Mouse (Mus musculus): ENCODE data around the gene Slc3a2.
"Not testable (repeated sequence)": the region's sequence is repeated elsewhere in the genome, so short reads cannot be mapped to it uniquely, and the experiment has no call there.

Slc3a2 gene

DNA sequence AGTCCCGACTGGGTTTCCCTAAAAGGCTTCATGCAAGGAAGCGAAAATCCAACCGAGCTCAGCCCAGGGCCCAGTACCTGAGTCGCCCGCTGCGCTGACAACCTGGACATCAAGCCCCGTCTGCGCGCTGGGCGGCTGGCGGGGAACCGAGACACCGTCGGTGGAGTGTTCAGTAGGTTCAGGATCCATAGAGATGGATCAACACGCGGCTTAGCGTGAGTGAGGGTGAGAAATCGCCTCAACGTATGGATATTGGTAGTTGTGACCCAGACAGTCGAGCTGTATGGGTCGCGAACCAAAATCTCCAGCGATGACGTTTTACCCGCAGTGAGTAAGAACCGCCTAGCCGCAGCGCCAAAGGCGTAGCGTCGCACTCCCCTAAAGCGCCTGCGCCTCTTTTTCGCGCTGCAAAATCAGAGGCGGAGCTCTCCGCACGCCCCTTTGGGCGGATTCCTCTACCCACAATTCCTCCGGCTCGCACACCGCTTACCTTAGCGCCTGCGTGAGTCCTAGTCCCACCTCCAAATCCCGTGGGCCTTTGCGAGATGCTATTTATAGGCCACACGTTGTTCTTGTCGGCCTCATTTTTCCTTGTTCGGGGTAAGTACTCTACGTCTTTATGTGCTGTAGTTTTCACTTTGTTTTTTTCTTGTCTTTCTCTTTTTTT lies at the start of gene Slc3a2:
Slc3a2 (minus strand) TSS at position 463 of the 667 bp plus-strand sequence.
- peak; percentile 95 to 96 for DNase-seq

DNA sequence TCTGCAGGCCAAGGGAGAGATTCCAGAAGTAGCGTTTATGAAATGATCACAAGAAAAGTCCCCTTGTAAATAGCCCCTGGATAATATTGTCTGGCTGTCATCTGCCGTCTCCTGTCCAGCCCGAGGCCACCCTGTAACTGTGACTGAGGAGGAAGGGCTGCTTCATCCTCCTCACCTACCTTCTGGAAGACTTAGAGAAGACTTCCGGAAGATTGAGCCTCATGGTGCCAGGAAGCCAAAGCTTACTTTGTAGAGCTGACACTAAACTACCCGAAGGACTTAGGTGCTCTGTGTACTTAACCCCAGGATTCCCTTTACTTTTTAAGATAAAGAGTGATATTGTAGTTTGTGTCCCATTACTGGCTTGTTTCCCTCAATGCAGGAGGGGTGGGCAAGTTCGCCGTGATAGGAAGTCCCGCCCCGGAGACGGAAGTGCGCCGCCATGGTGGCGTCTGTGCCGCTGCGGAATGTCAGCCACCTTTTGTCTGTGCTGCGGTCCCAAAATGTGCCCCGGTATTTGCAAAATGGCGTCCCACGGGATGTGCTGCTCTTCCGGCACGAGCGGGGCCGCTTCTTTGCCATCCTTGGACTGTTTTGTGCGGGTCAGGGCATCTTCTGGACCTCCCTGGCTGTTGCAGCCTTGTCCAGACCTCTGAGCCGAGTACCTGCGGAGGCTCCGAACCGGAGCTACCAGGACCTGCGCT lies 47.5 kb upstream of the Slc3a2 start, which contains the start of gene Tmem223:
Tmem223 (plus strand) TSS at position 430 of the 704 bp plus-strand sequence.
- DNase-seq, result peak; percentile 82 to 86

DNA sequence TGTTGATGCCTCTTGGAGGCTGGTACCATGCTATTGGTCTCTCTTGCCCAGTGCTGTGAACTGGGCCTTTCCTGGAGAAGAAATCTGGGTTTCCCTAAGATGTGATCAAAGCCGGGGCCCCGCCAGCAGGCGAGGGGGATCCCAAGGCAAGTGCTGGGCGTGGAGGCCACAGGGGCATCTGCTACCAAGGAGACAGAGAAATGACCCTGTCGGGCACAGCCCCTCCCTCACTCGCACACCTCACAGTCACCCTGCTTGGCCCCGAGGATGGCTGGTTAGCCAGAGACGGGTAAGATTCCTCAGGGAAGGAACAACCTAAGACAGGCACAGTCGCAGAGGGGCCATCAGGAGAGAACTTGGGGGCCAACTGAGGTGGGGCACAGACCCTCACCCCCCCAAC lies 42.4 kb upstream of the Slc3a2 start:
- DNase-seq, result no peak

DNA sequence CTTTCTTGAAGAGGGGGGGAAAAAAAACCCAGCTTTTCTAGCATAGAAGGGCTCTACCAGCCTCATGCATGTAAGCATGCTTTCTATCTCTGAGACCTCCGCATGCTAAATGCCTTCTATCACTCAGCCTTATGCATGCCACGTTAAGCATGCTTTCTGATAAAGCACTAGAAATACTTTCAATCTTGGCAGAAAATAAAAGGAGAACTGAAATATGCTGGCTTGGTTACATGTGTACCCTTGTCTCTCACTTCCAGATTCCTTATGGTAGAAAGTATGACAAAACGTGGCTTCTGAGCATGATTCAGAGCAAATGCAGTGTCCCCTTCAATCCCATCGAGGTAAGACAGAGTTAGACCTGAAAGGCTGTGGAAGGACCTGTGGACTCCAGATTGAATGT lies 40.1 kb upstream of the Slc3a2 start:
- DNase-seq, result no peak

DNA sequence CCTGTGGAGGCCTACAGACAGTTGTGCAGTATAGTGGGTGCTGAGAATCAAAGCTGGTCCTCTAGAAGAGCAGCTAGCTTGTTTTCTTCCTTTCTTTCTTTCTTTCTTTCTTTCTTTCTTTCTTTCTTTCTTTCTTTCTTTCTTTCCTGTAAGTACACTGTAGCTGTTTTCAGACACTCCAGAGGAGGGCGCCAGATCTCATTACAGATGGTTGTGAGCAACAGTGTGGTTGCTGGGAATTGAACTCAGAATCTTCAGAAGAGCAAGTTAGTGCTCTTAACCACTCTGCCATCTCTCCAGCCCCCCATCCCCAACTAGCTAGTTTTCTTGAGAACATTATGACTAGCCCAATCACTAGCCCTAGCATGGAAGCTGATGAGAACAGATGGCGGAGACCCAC lies 37.6 kb upstream of the Slc3a2 start:
- DNase-seq, result no peak

DNA sequence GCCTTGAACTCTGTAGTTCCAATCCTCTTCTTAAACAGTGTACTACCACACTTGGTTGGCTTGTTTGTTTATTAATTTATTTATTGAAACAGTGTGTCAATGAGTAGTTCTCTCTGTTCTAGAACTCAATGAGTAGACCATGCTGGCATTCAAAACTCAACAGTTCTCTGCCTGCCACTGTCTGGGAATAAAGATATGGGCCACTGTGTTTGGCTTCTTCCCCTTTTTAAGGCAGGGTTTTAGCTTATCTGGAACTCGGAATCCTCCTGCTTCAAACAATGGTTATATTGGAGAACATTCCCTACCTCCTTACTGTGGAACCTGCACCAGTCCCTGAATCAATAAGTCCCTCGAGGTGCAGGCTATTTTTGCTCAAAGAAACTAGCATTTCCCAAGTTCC lies 35.7 kb upstream of the Slc3a2 start:
- DNase-seq, result no peak

DNA sequence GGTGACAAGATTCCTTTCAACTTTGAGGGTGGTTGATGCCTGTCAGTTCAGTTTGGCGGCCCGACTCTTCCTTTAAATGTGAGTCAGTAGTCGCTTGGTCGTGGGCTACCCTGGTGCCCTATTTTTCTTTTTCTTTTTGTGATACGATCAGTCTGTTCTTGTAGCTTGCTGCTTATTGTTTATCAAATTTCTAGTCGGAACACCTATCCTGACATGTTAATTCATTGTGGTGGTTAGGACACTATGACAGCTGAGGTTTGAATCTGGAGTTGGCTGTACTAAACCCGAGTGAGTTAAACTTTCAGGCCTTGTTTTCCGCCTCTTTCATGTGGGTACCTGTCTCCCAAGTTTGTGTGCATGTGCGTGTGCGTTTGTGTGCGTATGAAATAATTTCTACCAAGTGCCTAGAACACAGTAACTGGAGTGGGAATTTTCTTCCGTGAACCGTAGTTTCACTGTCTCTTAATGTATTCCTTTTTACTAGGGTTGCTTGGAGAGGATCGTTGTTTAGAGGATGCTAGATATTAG lies 34.4 kb upstream of the Slc3a2 start:
- no peak for DNase-seq

DNA sequence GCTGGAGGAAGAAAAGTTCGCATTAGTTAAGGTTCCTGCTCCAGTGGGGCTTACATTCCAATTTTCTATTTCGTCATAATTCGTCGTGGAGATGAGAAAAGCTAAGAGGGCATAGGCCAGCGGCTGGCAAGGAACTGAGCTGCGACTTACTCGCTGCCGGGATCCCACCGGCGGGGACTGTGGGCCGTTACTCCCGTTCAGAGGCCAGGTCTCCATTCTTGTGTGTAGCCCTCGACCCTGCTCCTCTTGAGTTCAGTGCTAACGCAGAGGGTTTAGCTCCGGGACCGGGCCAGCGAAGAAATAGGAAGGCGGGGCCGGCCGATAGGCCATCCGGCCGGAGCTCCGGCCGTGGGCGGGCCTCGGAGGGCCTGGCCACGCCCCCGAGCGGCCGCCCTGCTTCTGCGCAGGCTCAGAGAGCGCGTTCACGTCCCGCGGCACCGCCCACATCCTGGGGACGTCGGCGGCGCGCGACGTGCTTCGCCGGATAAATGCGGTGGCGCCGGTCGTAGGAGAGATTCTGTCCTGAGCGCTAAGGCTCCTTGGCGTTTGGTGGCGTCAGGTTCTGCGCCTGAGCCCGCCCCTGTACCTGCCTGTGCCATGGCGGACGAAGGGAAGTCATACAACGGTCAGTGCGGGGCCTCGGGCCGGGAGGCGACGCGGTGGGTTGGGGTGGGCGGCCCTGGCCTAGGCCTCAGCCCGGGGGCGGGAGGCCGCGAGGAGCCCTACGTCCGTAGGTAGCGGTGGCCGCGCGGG lies 33.6 kb upstream of the Slc3a2 start, which contains the start of gene Nxf1:
Nxf1 (plus strand) TSS at position 439 of the 753 bp plus-strand sequence.
- peak; percentile 89 to 94 for DNase-seq

DNA sequence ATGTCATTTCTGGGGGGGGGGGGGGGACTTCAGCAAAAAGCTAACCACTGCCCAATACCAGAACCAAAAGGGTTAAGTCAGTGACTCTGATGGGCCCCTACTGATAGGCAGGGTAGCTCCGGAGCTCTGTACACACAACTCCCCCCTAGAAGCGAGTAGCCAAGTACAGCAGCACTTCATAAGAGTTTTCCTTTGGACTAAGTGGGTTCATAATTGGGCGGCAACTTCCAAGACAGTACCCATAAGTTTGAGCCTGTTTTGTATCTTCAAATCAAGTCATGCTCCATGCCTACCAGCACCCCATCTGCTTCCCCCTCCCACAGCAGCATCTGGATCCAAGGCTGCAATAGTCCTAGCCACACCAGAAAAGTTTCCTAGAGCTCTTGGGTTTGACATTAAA lies 32.5 kb upstream of the Slc3a2 start:
- no peak for DNase-seq

DNA sequence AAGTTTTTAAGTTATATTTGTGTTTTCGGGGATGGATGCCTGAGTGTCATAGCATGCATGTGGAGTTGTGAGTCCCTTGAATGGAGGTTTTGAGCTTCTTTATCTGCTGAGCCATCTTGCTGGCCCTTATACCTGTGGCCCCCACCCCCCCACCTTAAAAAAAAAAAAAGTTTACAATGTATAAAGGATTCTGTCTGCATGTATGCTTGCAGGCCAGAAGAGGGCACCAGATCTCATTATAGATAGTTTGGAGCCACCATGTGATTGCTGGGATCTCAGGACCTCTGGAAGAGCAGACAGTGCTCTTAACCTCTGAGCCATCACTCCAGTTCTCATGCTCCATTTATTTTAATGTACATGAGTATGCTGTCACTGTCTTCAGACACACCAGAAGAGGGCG lies 24.2 kb upstream of the Slc3a2 start:
- no peak for DNase-seq

DNA sequence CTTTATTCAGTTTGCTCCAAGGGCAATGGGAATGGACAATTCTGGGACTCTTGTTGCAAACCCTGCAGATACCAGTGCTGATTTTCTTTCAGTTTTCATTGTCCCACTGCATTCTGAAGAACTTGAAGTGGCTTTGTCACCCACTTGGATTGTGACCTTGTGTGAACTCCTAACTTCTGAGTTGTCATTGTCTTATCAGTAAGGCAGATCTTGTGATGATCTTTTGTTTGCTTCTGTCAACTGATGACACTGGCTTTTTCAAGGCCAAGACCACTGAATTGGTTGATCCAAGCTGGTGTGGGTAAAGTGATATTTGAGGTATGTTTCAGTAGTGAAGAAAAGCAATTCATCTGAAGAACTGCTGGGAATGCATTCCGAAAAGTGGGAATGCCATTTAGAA lies 22.2 kb upstream of the Slc3a2 start:
- DNase-seq, result no peak

DNA sequence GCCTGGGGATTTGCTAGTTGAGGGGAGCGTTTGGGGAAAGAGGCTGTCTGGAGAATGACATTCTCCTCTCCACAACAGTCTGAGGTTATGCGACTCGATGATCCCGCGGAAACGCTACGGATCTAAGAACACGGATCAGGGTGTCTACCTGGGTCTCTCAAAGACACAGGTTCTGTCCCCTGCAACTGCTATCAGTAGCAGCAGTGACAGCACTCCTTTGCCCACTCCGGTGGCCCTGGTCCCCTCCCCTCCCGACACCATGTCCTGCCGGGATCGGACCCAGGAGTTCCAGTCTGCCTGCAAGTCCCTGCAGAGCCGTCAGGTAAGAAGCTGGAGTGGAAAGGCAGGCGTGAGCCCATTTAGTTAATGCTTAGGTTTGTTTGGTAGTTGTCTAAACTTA lies 19.0 kb upstream of the Slc3a2 start:
- no peak for DNase-seq

DNA sequence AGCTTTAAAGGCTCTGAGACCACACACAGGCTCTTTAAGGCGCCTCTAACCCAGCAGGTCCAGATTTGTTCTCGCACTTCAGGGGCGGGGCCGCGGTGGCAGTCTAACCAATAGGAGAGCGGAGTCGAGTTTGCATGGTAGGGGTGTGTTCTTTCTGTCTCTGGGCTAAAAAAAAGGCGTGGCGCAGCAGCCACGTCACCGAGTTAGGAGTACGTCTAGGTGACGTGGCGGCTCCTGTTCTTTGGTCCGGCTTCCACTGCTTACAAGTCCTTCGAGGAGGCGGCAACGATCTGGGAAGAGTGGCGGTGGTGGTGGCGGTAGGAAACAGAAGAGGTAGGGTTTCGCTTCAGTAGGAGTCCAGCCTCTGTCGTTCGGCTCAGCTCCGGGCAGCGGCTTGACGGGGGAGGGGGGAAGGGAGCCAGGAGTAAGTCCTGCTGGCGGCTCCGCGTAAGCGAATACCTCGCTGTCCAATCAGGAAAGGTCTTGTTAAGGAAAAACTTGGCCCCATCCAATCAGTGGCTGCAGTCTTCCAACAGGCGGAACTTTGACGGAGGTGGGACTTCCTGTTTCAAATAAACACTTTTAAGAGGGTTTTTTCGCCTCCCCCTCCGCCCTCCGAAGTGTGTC lies 18.2 kb upstream of the Slc3a2 start, which contains the start of gene Stx5a:
Stx5a (plus strand) TSS at position 171 of the 627 bp plus-strand sequence.
- peak; percentile 94 for DNase-seq

DNA sequence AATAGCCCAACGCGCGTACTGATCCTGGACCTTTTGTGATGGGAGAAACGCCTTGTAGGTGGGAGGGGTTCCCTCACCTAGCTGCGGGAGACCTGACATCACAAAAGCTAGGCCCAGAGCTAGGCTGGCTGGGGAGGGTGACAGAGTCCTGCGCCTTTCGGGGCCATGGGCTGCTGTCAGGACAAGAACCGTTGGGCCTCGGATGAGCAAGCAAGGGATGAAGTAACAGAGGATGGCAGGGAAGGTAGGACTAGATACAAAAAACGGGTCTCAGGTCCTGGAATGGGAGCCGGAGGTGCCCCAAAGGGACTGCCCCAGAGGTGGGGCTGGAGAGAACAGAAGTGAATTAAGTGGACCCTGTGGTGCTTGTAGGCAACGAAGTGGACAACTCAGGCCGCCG lies 17.4 kb upstream of the Slc3a2 start, which contains the start of gene 1700092M07Rik:
1700092M07Rik (plus strand) TSS at position 116 of the 400 bp plus-strand sequence.
- DNase-seq, result no peak

DNA sequence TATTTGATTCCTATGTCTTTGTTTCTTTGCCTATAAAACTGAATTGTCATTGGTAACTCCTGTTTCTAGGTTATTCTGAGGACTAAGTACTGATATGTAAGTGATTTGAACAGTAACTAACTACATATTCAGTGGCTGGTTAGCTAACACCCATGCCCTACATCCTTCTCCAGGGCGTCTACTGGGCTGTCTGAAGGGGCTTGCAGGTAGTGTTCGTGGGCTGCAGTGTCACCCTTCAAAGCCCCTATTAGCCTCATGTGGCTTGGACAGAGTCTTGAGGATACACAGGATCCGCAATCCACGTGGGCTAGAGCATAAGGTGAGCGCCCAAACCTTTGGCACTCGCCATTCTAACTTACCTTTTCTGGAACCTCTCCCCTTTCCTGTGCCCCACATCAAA lies 16.5 kb upstream of the Slc3a2 start:
- DNase-seq, result no peak

DNA sequence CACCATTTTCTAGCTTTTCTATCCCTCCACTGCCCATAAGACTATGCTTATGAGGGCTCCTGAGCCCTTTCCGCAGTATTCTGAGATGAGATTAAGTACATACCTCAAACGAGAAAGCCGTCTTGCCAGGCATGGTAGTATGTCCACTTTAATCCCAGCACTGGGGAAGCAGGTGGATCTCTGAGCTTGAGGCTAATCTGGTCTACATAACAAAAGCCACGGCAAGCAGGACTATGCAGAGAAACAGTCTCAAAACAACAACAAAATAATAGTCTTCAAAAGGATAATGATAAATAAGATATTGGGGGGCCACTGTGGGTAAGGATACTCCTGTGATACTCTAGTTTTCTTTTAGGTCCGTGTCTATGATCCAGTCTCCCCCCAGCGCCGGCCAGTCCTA lies 15.7 kb upstream of the Slc3a2 start:
- no peak for DNase-seq

DNA sequence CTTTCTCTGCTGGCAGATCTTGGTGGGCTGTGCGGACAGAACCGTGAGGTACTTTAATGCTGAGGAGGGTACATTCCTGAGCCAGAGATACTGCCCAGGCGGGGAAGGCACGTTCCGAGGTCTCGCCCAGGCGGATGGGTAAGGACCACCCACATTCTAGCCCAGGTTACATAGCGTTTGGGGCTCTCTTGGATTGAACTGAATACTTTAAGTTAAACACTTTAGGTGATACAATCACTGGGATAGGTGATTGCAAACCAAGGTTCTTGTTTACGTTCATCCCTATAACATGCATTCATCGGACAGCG lies 12.9 kb upstream of the Slc3a2 start:
- no peak for DNase-seq

DNA sequence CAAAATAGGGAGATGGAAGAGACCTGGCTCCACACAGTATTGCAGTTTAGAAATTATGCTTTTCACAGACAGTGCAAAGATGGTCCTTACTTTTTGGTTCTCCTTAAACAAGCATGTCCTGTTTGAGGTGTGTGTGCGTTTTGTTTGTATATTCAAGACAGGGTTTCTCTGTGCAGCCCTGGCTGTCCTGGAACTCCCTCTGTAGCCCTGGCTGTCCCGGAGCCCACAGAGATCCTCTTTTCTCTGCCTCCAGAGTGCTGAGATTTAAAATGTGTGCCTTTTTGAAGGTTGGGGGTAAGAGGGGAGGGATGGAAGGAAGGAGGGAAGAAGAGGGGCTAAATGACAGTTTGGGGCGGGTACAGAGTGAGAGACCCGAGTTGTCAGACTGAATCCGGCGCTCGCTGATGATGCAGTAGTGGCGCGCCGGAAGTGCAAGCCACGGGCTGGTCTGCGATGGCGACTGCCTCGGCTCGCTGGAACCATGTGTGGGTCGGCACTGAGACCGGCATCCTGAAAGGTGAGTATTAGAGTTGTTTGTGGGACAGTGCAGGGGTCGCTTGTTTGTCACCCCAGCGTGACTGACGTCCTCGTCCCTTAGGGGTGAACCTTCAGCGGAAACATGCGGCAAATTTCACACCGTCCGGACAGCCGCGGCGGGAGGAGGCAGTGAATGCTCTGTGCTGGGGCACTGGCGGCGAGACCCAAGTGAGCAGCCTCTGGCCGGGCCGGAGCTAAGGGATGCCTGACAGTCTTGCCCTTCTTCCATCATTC lies 12.4 kb upstream of the Slc3a2 start, which contains the start of gene Wdr74:
Wdr74 (plus strand) TSS at position 439 of the 771 bp plus-strand sequence.
- DNase-seq, result peak; percentile 94 to 96

DNA sequence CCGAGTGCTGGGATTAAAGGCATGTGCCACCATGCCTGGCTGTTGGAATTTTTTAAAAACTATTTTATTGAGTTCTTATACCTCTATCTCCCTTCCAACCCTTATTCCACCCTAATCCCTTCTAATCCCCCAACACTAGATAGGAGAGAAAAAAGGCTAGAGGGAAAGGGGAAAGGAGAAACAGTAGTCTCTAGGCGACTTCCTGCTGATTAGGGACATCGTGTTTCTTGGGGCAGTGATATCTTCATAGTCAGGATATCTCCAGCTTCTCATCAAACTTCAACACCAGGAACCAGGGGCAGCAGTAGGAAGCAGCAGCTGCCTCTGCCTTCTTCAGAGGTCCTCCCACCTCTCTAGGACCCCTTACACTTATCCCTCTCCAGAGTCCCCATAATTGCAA lies 11.2 kb upstream of the Slc3a2 start:
- no peak for DNase-seq

DNA sequence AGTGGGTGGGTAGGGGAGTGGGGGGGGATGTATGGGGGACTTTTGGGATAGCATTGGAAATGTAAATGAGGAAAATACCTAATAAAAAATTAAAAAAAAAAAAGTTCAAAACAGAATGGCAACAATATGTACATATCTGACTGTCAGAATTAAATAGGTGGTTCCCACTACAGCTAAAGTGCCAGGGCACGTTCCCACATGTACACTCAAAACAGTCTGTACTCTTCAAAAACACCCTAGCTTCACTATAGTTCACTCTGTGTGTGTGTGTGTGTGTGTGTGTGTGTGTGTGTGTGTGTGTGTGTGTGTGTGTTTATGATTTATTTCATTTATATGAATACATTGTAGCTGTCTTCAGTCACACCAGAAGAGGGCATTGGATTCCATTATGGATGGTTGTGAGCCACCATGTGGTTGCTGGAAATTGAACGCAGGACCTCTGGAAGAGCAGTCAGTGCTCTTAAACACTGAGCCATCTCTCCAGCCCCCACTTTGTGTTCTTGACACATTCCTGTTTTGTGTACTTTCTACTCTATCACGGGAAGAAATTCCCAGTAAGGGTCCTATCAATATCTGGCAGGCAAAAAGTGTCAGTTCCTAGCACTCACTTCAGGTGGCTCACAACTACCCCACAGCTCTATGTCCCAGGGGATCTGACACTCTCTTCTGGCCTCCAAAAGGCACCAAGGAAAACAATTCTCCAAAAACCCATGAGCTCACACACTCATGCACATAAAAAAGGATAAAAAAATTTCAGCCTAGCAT lies 5.3 kb upstream of the Slc3a2 start:
- DNase-seq, result not testable (repeated sequence)

DNA sequence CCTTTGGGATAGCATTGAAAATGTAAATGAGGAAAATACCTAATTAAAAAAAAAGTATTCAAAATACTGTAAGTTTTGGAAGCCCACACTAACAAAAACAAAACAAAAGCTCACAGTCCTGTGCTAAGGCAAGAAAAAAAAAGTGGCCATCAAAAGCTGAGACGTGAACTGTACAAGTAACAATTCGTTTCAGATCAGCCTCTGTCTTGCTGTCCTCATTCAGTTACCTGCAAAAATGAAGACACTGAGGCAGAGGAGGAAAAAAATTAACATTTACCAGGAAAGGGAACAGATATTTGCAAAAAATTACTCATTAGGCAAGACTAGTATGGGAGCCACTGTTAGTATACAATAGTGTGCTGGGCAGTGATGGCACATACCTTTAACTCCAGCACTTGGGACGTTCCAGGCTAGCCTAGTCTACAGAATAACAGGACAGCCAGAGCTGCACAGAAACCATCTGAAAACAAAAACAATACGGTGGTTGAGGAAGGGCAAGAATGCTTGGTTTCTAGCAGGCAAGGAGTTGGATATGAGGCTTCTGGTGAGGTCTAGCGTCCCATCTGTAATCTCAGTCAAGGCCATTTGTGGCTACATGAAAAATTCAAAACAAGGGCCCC lies 4.4 kb upstream of the Slc3a2 start:
- no peak for DNase-seq
